Mouse (Mus musculus) liver, embryonic 12.5 days (tissue): ENCODE measurements at regions not wholly inside any gene's neighbourhood (a gene's known extent, or its start where the extent isn't known, plus 50 kb on each side); places are given as distances from the start of the nearest gene placed in this dataset.
A peak's percentile ranks its signal among the peaks of the same experiment; 100 is the strongest.

ENCODE experiments used
- ATAC-seq: fragments of 200-750 bp; cut with Nextera tagmentation; 2 replicates; pipeline ENCODE4 v1.8.0; 2017; ENCODE audit warnings: moderate number of reproducible peaks, mild to moderate bottlenecking, moderate library complexity
- H3K27ac ChIP-seq: fragments of 300-500 bp; sonication (generic); 2 replicates; pipeline ENCODE4 v1.5.1; 2016; ENCODE audit warnings: mild to moderate bottlenecking
- H3K27me3 ChIP-seq: fragments of 300-500 bp; sonication (generic); replicated peaks from 2 replicates; pipeline ENCODE4 v1.6.1; 2016; ENCODE audit warnings: mild to moderate bottlenecking, moderate library complexity
- H3K36me3 ChIP-seq: fragments of 300-500 bp; sonication (generic); 2 replicates; pipeline ENCODE4 v1.6.1; 2016; ENCODE audit warnings: mild to moderate bottlenecking, moderate library complexity
- H3K4me1 ChIP-seq: fragments of 300-500 bp; sonication (generic); 2 replicates; pipeline ENCODE4 v1.6.1; 2016
- H3K4me2 ChIP-seq: fragments of 300-500 bp; sonication (generic); 2 replicates; pipeline ENCODE4 v1.6.1; 2016; ENCODE audit warnings: mild to moderate bottlenecking, moderate library complexity
- H3K4me3 ChIP-seq: fragments of 300-500 bp; sonication (generic); 2 replicates; pipeline ENCODE4 v1.5.1; 2016; ENCODE audit warnings: mild to moderate bottlenecking, moderate library complexity
- H3K9ac ChIP-seq: fragments of 300-500 bp; sonication (generic); 2 replicates; pipeline ENCODE4 v1.6.1; 2016; ENCODE audit warnings: mild to moderate bottlenecking, moderate library complexity
- H3K9me3 ChIP-seq: fragments of 300-500 bp; sonication (generic); replicated peaks from 2 replicates; pipeline ENCODE4 v1.6.1; 2016; ENCODE audit warnings: mild to moderate bottlenecking, moderate library complexity
- WGBS: fragments of 180-500 bp; shearing (Covaris S2); methylation state at CpG from one replicate; pipeline ENCODE4 v1.1.7; 2016; ENCODE audit not compliant: insufficient replicate concordance; 5-methylcytosine and 5-hydroxymethylcytosine counted together

GRCm38 (mm10) chr2:78048030-78048705, 102.0 kb upstream of the Cwc22 start:
- ATAC-seq = no peak
- Histone ChIP-seq H3K27me3 (no peaks in the 10 kb centered on the region), H3K27ac (no peak overlapping the region), H3K9me3 (no peaks in the 10 kb centered on the region), H3K36me3 (no peaks in the 10 kb centered on the region), H3K9ac (no peak overlapping the region), H3K4me3 (no peak overlapping the region), H3K4me1 (peaks cover 3% of the 10 kb centered on the region; the same call in 1 of the 2 replicates), H3K4me2 (peak overlapping the region; percentile 32; the same call in 1 of the 2 replicates)
- 42% methylated on average over 11 of the region's 11 CpGs for WGBS

GRCm38 (mm10) chr2:78027319-78027718, 81.1 kb upstream of the Cwc22 start:
- ATAC-seq = no peak
- Histone ChIP-seq H3K9ac (no peak overlapping the region), H3K27me3 (no peaks in the 10 kb centered on the region), H3K4me2 (no peak overlapping the region), H3K9me3 (no peaks in the 10 kb centered on the region), H3K4me3 (no peak overlapping the region), H3K36me3 (no peaks in the 10 kb centered on the region), H3K4me1 (no peaks in the 10 kb centered on the region), H3K27ac (no peak overlapping the region)
- WGBS = 71% methylated on average over 2 of the region's 2 CpGs

- no peaks in the 10 kb centered on the region for H3K4me1 ChIP-seq
- no peaks in the 10 kb centered on the region for H3K36me3 ChIP-seq
- H3K27ac ChIP-seq = no peak overlapping the region
- no peak overlapping the region for H3K9ac ChIP-seq
- H3K9me3 ChIP-seq = no peaks in the 10 kb centered on the region
- ATAC-seq = no peak
- no peaks in the 10 kb centered on the region for H3K27me3 ChIP-seq
- H3K4me2 ChIP-seq = no peak overlapping the region
- WGBS = 48% methylated on average over 6 of the region's 6 CpGs
- H3K4me3 ChIP-seq = no peak overlapping the region
These were observed 80.6 kb upstream of the Cwc22 start for GRCm38 (mm10) chr2:78026808-78027207.

GRCm38 (mm10) chr2:78025651-78026435, 79.7 kb upstream of the Cwc22 start:
- no peaks in the 10 kb centered on the region for H3K36me3 ChIP-seq
- H3K9ac ChIP-seq = no peak overlapping the region
- WGBS = 56% methylated on average over 16 of the region's 16 CpGs
- no peaks in the 10 kb centered on the region for H3K27me3 ChIP-seq
- H3K27ac ChIP-seq = no peak overlapping the region
- H3K4me1 ChIP-seq = no peaks in the 10 kb centered on the region
- ATAC-seq = no peak
- H3K4me3 ChIP-seq = no peak overlapping the region
- H3K4me2 ChIP-seq = no peak overlapping the region
- no peaks in the 10 kb centered on the region for H3K9me3 ChIP-seq

GRCm38 (mm10) chr2:78024981-78025565, 78.9 kb upstream of the Cwc22 start:
- WGBS = 44% methylated on average over 1 of the region's 1 CpGs
- Histone ChIP-seq H3K4me1 (no peaks in the 10 kb centered on the region), H3K36me3 (no peaks in the 10 kb centered on the region), H3K27ac (no peak overlapping the region), H3K27me3 (no peaks in the 10 kb centered on the region), H3K4me3 (no peak overlapping the region), H3K9ac (no peak overlapping the region), H3K4me2 (no peak overlapping the region), H3K9me3 (no peaks in the 10 kb centered on the region)
- no peak for ATAC-seq

- no peaks in the 10 kb centered on the region for H3K9me3 ChIP-seq
- no peaks in the 10 kb centered on the region for H3K4me1 ChIP-seq
- no peak overlapping the region for H3K4me2 ChIP-seq
- WGBS = 53% methylated on average over 4 of the region's 4 CpGs
- H3K4me3 ChIP-seq = no peak overlapping the region
- ATAC-seq = no peak
- H3K9ac ChIP-seq = no peak overlapping the region
- H3K27ac ChIP-seq = no peak overlapping the region
- no peaks in the 10 kb centered on the region for H3K27me3 ChIP-seq
- H3K36me3 ChIP-seq = no peaks in the 10 kb centered on the region
These were observed 77.9 kb upstream of the Cwc22 start for GRCm38 (mm10) chr2:78023916-78024685.

GRCm38 (mm10) chr2:78023416-78023815, 77.2 kb upstream of the Cwc22 start:
- 61% methylated on average over 2 of the region's 2 CpGs for WGBS

GRCm38 (mm10) chr2:78022756-78023155, 76.6 kb upstream of the Cwc22 start:
- no peak overlapping the region for H3K4me2 ChIP-seq
- no peak overlapping the region for H3K27ac ChIP-seq
- ATAC-seq = no peak
- no peaks in the 10 kb centered on the region for H3K4me1 ChIP-seq
- H3K9ac ChIP-seq = no peak overlapping the region
- WGBS = 48% methylated on average over 4 of the region's 4 CpGs
- no peak overlapping the region for H3K4me3 ChIP-seq
- H3K27me3 ChIP-seq = no peaks in the 10 kb centered on the region
- H3K36me3 ChIP-seq = no peaks in the 10 kb centered on the region
- no peaks in the 10 kb centered on the region for H3K9me3 ChIP-seq

More at GRCm38 (mm10) chr2:78023416-78023815, 77.2 kb upstream of the Cwc22 start:
- H3K4me3 ChIP-seq = no peak overlapping the region
- no peaks in the 10 kb centered on the region for H3K4me1 ChIP-seq
- H3K36me3 ChIP-seq = no peaks in the 10 kb centered on the region
- no peaks in the 10 kb centered on the region for H3K27me3 ChIP-seq
- H3K27ac ChIP-seq = no peak overlapping the region
- H3K4me2 ChIP-seq = no peak overlapping the region
- no peaks in the 10 kb centered on the region for H3K9me3 ChIP-seq
- no peak overlapping the region for H3K9ac ChIP-seq
- no peak for ATAC-seq

GRCm38 (mm10) chr2:78021905-78022304, 75.7 kb upstream of the Cwc22 start:
- no peak for ATAC-seq
- no peaks in the 10 kb centered on the region for H3K27me3 ChIP-seq
- H3K36me3 ChIP-seq = no peaks in the 10 kb centered on the region
- no peak overlapping the region for H3K4me3 ChIP-seq
- 37% methylated on average over 5 of the region's 5 CpGs for WGBS
- no peak overlapping the region for H3K4me2 ChIP-seq
- H3K9me3 ChIP-seq = no peaks in the 10 kb centered on the region
- no peaks in the 10 kb centered on the region for H3K4me1 ChIP-seq
- no peak overlapping the region for H3K9ac ChIP-seq
- H3K27ac ChIP-seq = no peak overlapping the region

GRCm38 (mm10) chr2:78021356-78021900, 75.3 kb upstream of the Cwc22 start:
- H3K9me3 ChIP-seq = no peaks in the 10 kb centered on the region
- H3K27ac ChIP-seq = no peak overlapping the region
- H3K4me2 ChIP-seq = no peak overlapping the region
- WGBS = 51% methylated on average over 2 of the region's 2 CpGs
- H3K36me3 ChIP-seq = no peaks in the 10 kb centered on the region
- no peak overlapping the region for H3K9ac ChIP-seq
- no peak overlapping the region for H3K4me3 ChIP-seq
- no peaks in the 10 kb centered on the region for H3K27me3 ChIP-seq
- H3K4me1 ChIP-seq = no peaks in the 10 kb centered on the region
- no peak for ATAC-seq

- Histone ChIP-seq H3K27me3 (no peaks in the 10 kb centered on the region), H3K4me3 (no peak overlapping the region), H3K36me3 (no peaks in the 10 kb centered on the region), H3K9me3 (no peaks in the 10 kb centered on the region), H3K27ac (no peak overlapping the region), H3K4me2 (no peak overlapping the region), H3K9ac (no peak overlapping the region), H3K4me1 (no peaks in the 10 kb centered on the region)
- 76% methylated on average over 3 of the region's 3 CpGs for WGBS
- no peak for ATAC-seq
These were observed 74.3 kb upstream of the Cwc22 start for GRCm38 (mm10) chr2:78020516-78020915.
